Mouse (Mus musculus): ENCODE measurements at regions not wholly inside any gene's neighbourhood (a gene's known extent, or its start where the extent isn't known, plus 50 kb on each side); places are given as distances from the start of the nearest gene placed in this dataset.
A peak's percentile ranks its signal among the peaks of the same experiment; 100 is the strongest.

GRCm38 (mm10) chr1:159148498-159149187 is 83.5 kb upstream of the Cop1 start:
- WGBS: 75% methylated on average over 9 of the region's 9 CpGs
- Histone ChIP-seq H3K4me1 (ENCODE audit: control insufficient read depth, insufficient read depth, low read length) (no peaks in the 10 kb centered on the region), H3K27ac (ENCODE audit: low read length) (no peak overlapping the region), H3K9me3 (ENCODE audit: control insufficient read depth, low read depth, low read length) (no peaks in the 10 kb centered on the region), H3K36me3 (ENCODE audit: control insufficient read depth, insufficient read depth, low read length) (no peaks in the 10 kb centered on the region), H3K4me3 (ENCODE audit: low read depth, low read length) (no peak overlapping the region), H3K9ac (replicated peaks; ENCODE audit: low read depth, low read length) (no peak overlapping the region), H3K4me2 (replicated peaks; ENCODE audit: low read depth, low read length) (no peak overlapping the region), H3K27me3 (ENCODE audit: control insufficient read depth, insufficient read depth, low read length) (no peaks in the 10 kb centered on the region)
- ATAC-seq (ENCODE audit: insufficient number of reproducible peaks, insufficient read depth, low FRiP score, low read depth): no peak

GRCm38 (mm10) chr1:159149207-159149606 is 82.9 kb upstream of the Cop1 start:
- Histone ChIP-seq H3K36me3 (ENCODE audit: control insufficient read depth, insufficient read depth, low read length) (no peaks in the 10 kb centered on the region), H3K9me3 (ENCODE audit: control insufficient read depth, low read depth, low read length) (no peaks in the 10 kb centered on the region), H3K9ac (replicated peaks; ENCODE audit: low read depth, low read length) (no peak overlapping the region), H3K27me3 (ENCODE audit: control insufficient read depth, insufficient read depth, low read length) (no peaks in the 10 kb centered on the region), H3K4me3 (ENCODE audit: low read depth, low read length) (no peak overlapping the region), H3K27ac (ENCODE audit: low read length) (no peak overlapping the region), H3K4me1 (ENCODE audit: control insufficient read depth, insufficient read depth, low read length) (no peaks in the 10 kb centered on the region), H3K4me2 (replicated peaks; ENCODE audit: low read depth, low read length) (no peak overlapping the region)
- ATAC-seq (ENCODE audit: insufficient number of reproducible peaks, insufficient read depth, low FRiP score, low read depth): no peak
- WGBS: 90% methylated on average over 6 of the region's 6 CpGs

- Histone ChIP-seq H3K27me3 (ENCODE audit: control insufficient read depth, insufficient read depth, low read length) (no peaks in the 10 kb centered on the region), H3K9me3 (ENCODE audit: control insufficient read depth, low read depth, low read length) (no peaks in the 10 kb centered on the region), H3K4me2 (replicated peaks; ENCODE audit: low read depth, low read length) (no peak overlapping the region), H3K9ac (replicated peaks; ENCODE audit: low read depth, low read length) (no peak overlapping the region), H3K36me3 (ENCODE audit: control insufficient read depth, insufficient read depth, low read length) (no peaks in the 10 kb centered on the region), H3K27ac (ENCODE audit: low read length) (no peak overlapping the region), H3K4me3 (ENCODE audit: low read depth, low read length) (no peak overlapping the region), H3K4me1 (ENCODE audit: control insufficient read depth, insufficient read depth, low read length) (no peaks in the 10 kb centered on the region)
- 44% methylated on average over 6 of the region's 6 CpGs for WGBS
- no peak for ATAC-seq (ENCODE audit: insufficient number of reproducible peaks, insufficient read depth, low FRiP score, low read depth)
These were observed 82.4 kb upstream of the Cop1 start for GRCm38 (mm10) chr1:159149721-159150120.

- Histone ChIP-seq H3K9me3 (ENCODE audit: control insufficient read depth, low read depth, low read length) (no peaks in the 10 kb centered on the region), H3K9ac (replicated peaks; ENCODE audit: low read depth, low read length) (no peak overlapping the region), H3K27ac (ENCODE audit: low read length) (no peak overlapping the region), H3K36me3 (ENCODE audit: control insufficient read depth, insufficient read depth, low read length) (no peaks in the 10 kb centered on the region), H3K4me3 (ENCODE audit: low read depth, low read length) (no peak overlapping the region), H3K4me1 (ENCODE audit: control insufficient read depth, insufficient read depth, low read length) (no peaks in the 10 kb centered on the region), H3K27me3 (ENCODE audit: control insufficient read depth, insufficient read depth, low read length) (no peaks in the 10 kb centered on the region), H3K4me2 (replicated peaks; ENCODE audit: low read depth, low read length) (no peak overlapping the region)
- ATAC-seq (ENCODE audit: insufficient number of reproducible peaks, insufficient read depth, low FRiP score, low read depth): no peak
- WGBS: 56% methylated on average over 5 of the region's 5 CpGs
These were observed 81.8 kb upstream of the Cop1 start for GRCm38 (mm10) chr1:159150351-159150750.

- Histone ChIP-seq H3K4me2 (replicated peaks; ENCODE audit: low read depth, low read length) (no peak overlapping the region), H3K9me3 (ENCODE audit: control insufficient read depth, low read depth, low read length) (no peaks in the 10 kb centered on the region), H3K9ac (replicated peaks; ENCODE audit: low read depth, low read length) (no peak overlapping the region), H3K27ac (ENCODE audit: low read length) (no peak overlapping the region), H3K36me3 (ENCODE audit: control insufficient read depth, insufficient read depth, low read length) (no peaks in the 10 kb centered on the region), H3K4me1 (ENCODE audit: control insufficient read depth, insufficient read depth, low read length) (0 out of 2 replicates have a peak, but pooled peaks cover 3% of the 10 kb centered on the region), H3K27me3 (ENCODE audit: control insufficient read depth, insufficient read depth, low read length) (no peaks in the 10 kb centered on the region), H3K4me3 (ENCODE audit: low read depth, low read length) (no peak overlapping the region)
- ATAC-seq (ENCODE audit: insufficient number of reproducible peaks, insufficient read depth, low FRiP score, low read depth): no peak
- WGBS: 59% methylated on average over 3 of the region's 3 CpGs
These were observed 75.7 kb upstream of the Cop1 start for GRCm38 (mm10) chr1:159156428-159156827.

GRCm38 (mm10) chr1:159160035-159160960 is 71.8 kb upstream of the Cop1 start:
- WGBS: 81% methylated on average over 8 of the region's 8 CpGs
- Histone ChIP-seq H3K36me3 (ENCODE audit: control insufficient read depth, insufficient read depth, low read length) (no peaks in the 10 kb centered on the region), H3K4me1 (ENCODE audit: control insufficient read depth, insufficient read depth, low read length) (0 out of 2 replicates have a peak, but pooled peaks cover 3% of the 10 kb centered on the region), H3K27me3 (ENCODE audit: control insufficient read depth, insufficient read depth, low read length) (no peaks in the 10 kb centered on the region), H3K9ac (replicated peaks; ENCODE audit: low read depth, low read length) (no peak overlapping the region), H3K4me3 (ENCODE audit: low read depth, low read length) (no peak overlapping the region), H3K27ac (ENCODE audit: low read length) (no peak overlapping the region), H3K9me3 (ENCODE audit: control insufficient read depth, low read depth, low read length) (no peaks in the 10 kb centered on the region), H3K4me2 (replicated peaks; ENCODE audit: low read depth, low read length) (no peak overlapping the region)
- peak; percentile 34; the same call in 1 of the 2 replicates for ATAC-seq (ENCODE audit: insufficient number of reproducible peaks, insufficient read depth, low FRiP score, low read depth)

- Histone ChIP-seq H3K9me3 (ENCODE audit: control insufficient read depth, low read depth, low read length) (no peaks in the 10 kb centered on the region), H3K36me3 (ENCODE audit: control insufficient read depth, insufficient read depth, low read length) (no peaks in the 10 kb centered on the region), H3K27me3 (ENCODE audit: control insufficient read depth, insufficient read depth, low read length) (no peaks in the 10 kb centered on the region), H3K4me3 (ENCODE audit: low read depth, low read length) (no peak overlapping the region), H3K4me1 (ENCODE audit: control insufficient read depth, insufficient read depth, low read length) (no peaks in the 10 kb centered on the region), H3K9ac (replicated peaks; ENCODE audit: low read depth, low read length) (no peak overlapping the region), H3K27ac (ENCODE audit: low read length) (peak overlapping the region; percentile 23; the same call in 1 of the 2 replicates), H3K4me2 (replicated peaks; ENCODE audit: low read depth, low read length) (no peak overlapping the region)
- peak; percentile 51; the same call in 1 of the 2 replicates for ATAC-seq (ENCODE audit: insufficient number of reproducible peaks, insufficient read depth, low FRiP score, low read depth)
- WGBS: 24% methylated on average over 4 of the region's 4 CpGs
These were observed 68.8 kb upstream of the Cop1 start for GRCm38 (mm10) chr1:159163113-159163885.

GRCm38 (mm10) chr1:159182031-159182430 is 50.1 kb upstream of the Cop1 start:
- Histone ChIP-seq H3K4me2 (replicated peaks; ENCODE audit: low read depth, low read length) (no peak overlapping the region), H3K27me3 (ENCODE audit: control insufficient read depth, insufficient read depth, low read length) (no peaks in the 10 kb centered on the region)
- ATAC-seq (ENCODE audit: insufficient number of reproducible peaks, insufficient read depth, low FRiP score, low read depth): no peak

More at GRCm38 (mm10) chr1:159182031-159182430, 50.1 kb upstream of the Cop1 start:
- no peak overlapping the region for H3K27ac ChIP-seq (ENCODE audit: low read length)
- no peaks in the 10 kb centered on the region for H3K4me1 ChIP-seq (ENCODE audit: control insufficient read depth, insufficient read depth, low read length)
- H3K4me3 ChIP-seq (ENCODE audit: low read depth, low read length): no peak overlapping the region
- H3K9me3 ChIP-seq (ENCODE audit: control insufficient read depth, low read depth, low read length): no peaks in the 10 kb centered on the region
- no peaks in the 10 kb centered on the region for H3K36me3 ChIP-seq (ENCODE audit: control insufficient read depth, insufficient read depth, low read length)
- H3K9ac ChIP-seq (replicated peaks; ENCODE audit: low read depth, low read length): no peak overlapping the region

Data from stomach, embryonic 14.5 days (tissue).